Mouse (Mus musculus) lung, embryonic 14.5 days (tissue): ENCODE data around the gene Pax3. TPM values are rescaled to one million over a fixed set of nuclear protein-coding genes. Genes with fewer than 3 reads are reported as not detected.

Experiments
- ATAC-seq: fragments of 200-750 bp; cut with Nextera tagmentation; 2 replicates; pipeline ENCODE4 v1.8.0; 2017; ENCODE audit warnings: mild to moderate bottlenecking, moderate TSS enrichment, moderate library complexity; ENCODE audit not compliant: insufficient read depth
- DNase-seq: peaks from one replicate; pipeline ENCODE4 v3.0.0-alpha.2; 2015
- H3K27ac ChIP-seq: fragments of 300-500 bp; sonication (generic); 2 replicates; pipeline ENCODE4 v1.5.1; 2014; ENCODE audit warnings: low read depth, mild to moderate bottlenecking, moderate library complexity
- H3K27me3 ChIP-seq: fragments of 300-500 bp; sonication (generic); 2 replicates; pipeline ENCODE4 v1.6.1; 2014; ENCODE audit warnings: low read length, control low read depth; ENCODE audit not compliant: insufficient read depth
- H3K36me3 ChIP-seq: fragments of 300-500 bp; sonication (generic); 2 replicates; pipeline ENCODE4 v1.6.1; 2014; ENCODE audit warnings: control low read depth; ENCODE audit not compliant: insufficient read depth
- H3K4me1 ChIP-seq: fragments of 300-500 bp; sonication (generic); 2 replicates; pipeline ENCODE4 v1.6.1; 2014; ENCODE audit warnings: antibody characterized with exemption, control low read depth; ENCODE audit not compliant: insufficient read depth
- H3K4me2 ChIP-seq: fragments of 300-500 bp; sonication (generic); 2 replicates; pipeline ENCODE4 v1.6.1; 2014; ENCODE audit warnings: mild to moderate bottlenecking
- H3K4me3 ChIP-seq: fragments of 300-500 bp; sonication (generic); 2 replicates; pipeline ENCODE4 v1.5.1; 2014; ENCODE audit warnings: low read depth, low read length
- H3K9ac ChIP-seq: fragments of 300-500 bp; sonication (generic); 2 replicates; pipeline ENCODE4 v1.6.1; 2014
- H3K9me3 ChIP-seq: fragments of 300-500 bp; sonication (generic); 2 replicates; pipeline ENCODE4 v1.6.1; 2016; ENCODE audit warnings: low read depth, low read length, control low read depth
- CTCF ChIP-seq: IDR thresholded peaks from 2 replicates; pipeline ENCODE4 v1.5.1; 2016; ENCODE audit warnings: antibody characterized with exemption, low read depth
- WGBS: fragments of 180-500 bp; shearing (Covaris S2); extraction: QIAGEN DNeasy Blood & Tissue Kit; methylation state at CpG from one replicate; pipeline ENCODE4 v1.1.7; 2014; 5-methylcytosine and 5-hydroxymethylcytosine counted together
- polyA plus RNA-seq: library from polyadenylated mRNA; unstranded; fragments of >200 nt; fragmentation: Nextera tagmentation; extraction: Ambion mirVana; gene quantifications from 2 replicates; pipeline ENCODE4 v1.2.1, GENCODE M21; 2014

Gene Pax3
- polyA plus RNA-seq, 1 experiment from 2014 or later: not detected

DNA sequence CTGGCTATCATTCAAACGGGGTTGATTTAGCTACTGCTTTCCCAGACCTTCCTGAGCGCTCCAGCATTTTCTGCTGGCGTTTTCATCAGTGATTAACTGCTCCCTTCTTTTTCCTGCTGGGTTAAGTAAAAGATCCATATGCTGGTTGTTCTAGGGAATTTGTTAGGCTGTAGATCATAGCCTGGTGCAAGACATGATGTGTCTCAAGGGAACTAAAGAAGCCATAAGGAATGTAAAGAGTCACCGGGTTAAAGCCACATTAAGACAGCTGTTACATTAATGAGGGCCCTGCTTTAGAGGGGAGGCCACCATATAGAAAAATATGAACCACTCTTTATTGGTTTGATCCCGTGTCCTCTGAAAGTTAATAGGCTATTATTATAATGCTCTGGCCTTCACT lies 67.7 kb downstream of the Pax3 start:
- Histone ChIP-seq H3K36me3 (no peaks in the 10 kb centered on the region), H3K4me1 (no peaks in the 10 kb centered on the region), H3K4me2 (no peak overlapping the region), H3K4me3 (no peak overlapping the region), H3K9me3 (no peaks in the 10 kb centered on the region), H3K9ac (no peak overlapping the region), H3K27me3 (peaks cover 14% of the 10 kb centered on the region), H3K27ac (no peak overlapping the region)
- WGBS: 41% methylated on average over 5 of the region's 5 CpGs
- ATAC-seq: no peak
- DNase-seq: no peak
- no peak for TF ChIP-seq CTCF

- no peaks in the 10 kb centered on the region for H3K9me3 ChIP-seq
- H3K4me1 ChIP-seq: no peaks in the 10 kb centered on the region
- TF ChIP-seq CTCF: no peak
- no peak overlapping the region for H3K9ac ChIP-seq
- H3K4me2 ChIP-seq: no peak overlapping the region
- H3K27me3 ChIP-seq: peaks cover 9% of the 10 kb centered on the region
- no peak overlapping the region for H3K27ac ChIP-seq
- WGBS: 17% methylated on average over 10 of the region's 10 CpGs
- DNase-seq: no peak
- ATAC-seq: no peak
- H3K36me3 ChIP-seq: no peaks in the 10 kb centered on the region
- H3K4me3 ChIP-seq: no peak overlapping the region
Observed at GRCm38 (mm10) chr1:78119899-78120560, 76.9 kb downstream of the Pax3 start.

- Histone ChIP-seq H3K9ac (no peak overlapping the region), H3K4me1 (no peaks in the 10 kb centered on the region), H3K27me3 (no peaks in the 10 kb centered on the region), H3K9me3 (no peaks in the 10 kb centered on the region), H3K4me3 (no peak overlapping the region), H3K4me2 (no peak overlapping the region), H3K36me3 (no peaks in the 10 kb centered on the region), H3K27ac (no peak overlapping the region)
- 81% methylated on average over 3 of the region's 3 CpGs for WGBS
- DNase-seq (no peak), ATAC-seq (no peak)
- TF ChIP-seq CTCF: no peak
Observed at GRCm38 (mm10) chr1:78116046-78116445, 80.9 kb downstream of the Pax3 start.

GRCm38 (mm10) chr1:78110311-78110710 lies 86.6 kb downstream of the Pax3 start:
- H3K9ac ChIP-seq: no peak overlapping the region
- peaks cover 19% of the 10 kb centered on the region for H3K27me3 ChIP-seq
- H3K4me3 ChIP-seq: no peak overlapping the region
- H3K4me1 ChIP-seq: no peaks in the 10 kb centered on the region
- no peak for DNase-seq
- no peaks in the 10 kb centered on the region for H3K9me3 ChIP-seq
- no peak for TF ChIP-seq CTCF
- no peak overlapping the region for H3K27ac ChIP-seq
- H3K4me2 ChIP-seq: no peak overlapping the region
- no peak for ATAC-seq
- H3K36me3 ChIP-seq: no peaks in the 10 kb centered on the region
- WGBS: 17% methylated on average over 6 of the region's 6 CpGs

GRCm38 (mm10) chr1:78103511-78103910 lies 93.4 kb downstream of the Pax3 start:
- Histone ChIP-seq H3K4me1 (no peaks in the 10 kb centered on the region), H3K9me3 (no peaks in the 10 kb centered on the region), H3K27ac (no peak overlapping the region), H3K36me3 (no peaks in the 10 kb centered on the region), H3K9ac (no peak overlapping the region), H3K4me3 (no peak overlapping the region), H3K4me2 (no peak overlapping the region), H3K27me3 (peaks cover 5% of the 10 kb centered on the region)
- no peak for TF ChIP-seq CTCF
- DNase-seq (no peak), ATAC-seq (no peak)
- WGBS: 54% methylated on average over 7 of the region's 7 CpGs

GRCm38 (mm10) chr1:78093619-78094018 lies 103.3 kb downstream of the Pax3 start:
- no peaks in the 10 kb centered on the region for H3K27me3 ChIP-seq
- H3K9me3 ChIP-seq: no peaks in the 10 kb centered on the region
- H3K4me1 ChIP-seq: no peaks in the 10 kb centered on the region
- no peaks in the 10 kb centered on the region for H3K36me3 ChIP-seq
- H3K4me3 ChIP-seq: no peak overlapping the region
- H3K4me2 ChIP-seq: no peak overlapping the region
- H3K27ac ChIP-seq: no peak overlapping the region
- H3K9ac ChIP-seq: no peak overlapping the region
- WGBS: 85% methylated on average over 4 of the region's 4 CpGs
- DNase-seq (no peak), ATAC-seq (no peak)
- TF ChIP-seq CTCF: no peak

DNA sequence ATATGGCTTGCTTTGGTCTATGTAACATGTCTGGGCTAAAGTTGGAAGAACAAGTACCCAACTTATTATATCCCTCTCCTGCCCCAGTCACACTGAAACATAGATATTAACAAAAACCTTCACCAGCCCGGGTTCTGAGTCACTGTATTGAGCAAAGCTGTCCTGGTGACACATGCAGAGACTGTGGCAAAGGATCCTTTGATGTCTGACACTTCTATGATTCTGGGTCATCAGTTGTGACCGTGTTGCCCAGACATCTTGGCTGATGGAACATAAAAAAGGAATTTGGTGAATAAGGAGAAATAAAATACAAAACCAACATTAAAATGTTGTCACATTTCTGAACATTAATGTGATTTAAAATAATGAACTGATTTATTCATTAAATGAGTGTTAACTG lies 108.3 kb downstream of the Pax3 start:
- Histone ChIP-seq H3K36me3 (no peaks in the 10 kb centered on the region), H3K27me3 (no peaks in the 10 kb centered on the region), H3K4me2 (no peak overlapping the region), H3K4me3 (no peak overlapping the region), H3K9ac (no peak overlapping the region), H3K4me1 (no peaks in the 10 kb centered on the region), H3K9me3 (no peaks in the 10 kb centered on the region), H3K27ac (no peak overlapping the region)
- 60% methylated on average over 2 of the region's 2 CpGs for WGBS
- no peak for ATAC-seq
- DNase-seq: no peak
- no peak for TF ChIP-seq CTCF
